Mouse (Mus musculus) erythroblast, embryonic 14.5 days (primary cell): ENCODE results near the gene Hcn2. TPM values are rescaled to one million over a fixed set of nuclear protein-coding genes. Genes with fewer than 3 reads are reported as not detected.

Source experiments
- H3K27me3 ChIP-seq: 2 replicates; pipeline ENCODE4 v1.6.1; 2012; ENCODE audit warnings: inconsistent platforms; ENCODE audit not compliant: control insufficient read depth
- H3K36me3 ChIP-seq: 2 replicates; pipeline ENCODE4 v1.6.1; 2012; ENCODE audit warnings: mild to moderate bottlenecking, inconsistent platforms; ENCODE audit not compliant: control insufficient read depth
- H3K4me1 ChIP-seq: 2 replicates; pipeline ENCODE4 v1.6.1; 2012; ENCODE audit warnings: inconsistent platforms; ENCODE audit not compliant: control insufficient read depth
- H3K4me3 ChIP-seq: replicated peaks from 2 replicates; pipeline ENCODE3; 2012; ENCODE audit warnings: moderate library complexity, mild to moderate bottlenecking, inconsistent platforms
- H3K9me3 ChIP-seq: 2 replicates; pipeline ENCODE4 v1.6.1; 2012; ENCODE audit warnings: low read length, inconsistent platforms, mixed read lengths; ENCODE audit not compliant: control insufficient read depth
- GATA1 ChIP-seq: IDR thresholded peaks from 2 replicates; pipeline ENCODE4 v1.6.1; 2012; ENCODE audit warnings: low read length, inconsistent platforms, mixed read lengths
- TAL1 ChIP-seq: IDR thresholded peaks from 3 replicates; pipeline ENCODE4 v1.6.1; 2012; ENCODE audit warnings: low read length, inconsistent platforms, mixed read lengths
- polyA plus RNA-seq: library from polyadenylated mRNA; stranded (reverse); fragments of >175 nt; gene quantifications from 2 replicates; pipeline ENCODE4 v1.2.3, GENCODE M21; 2012

The Hcn2 gene
- polyA plus RNA-seq, 1 experiment, result 0.08 TPM

DNA sequence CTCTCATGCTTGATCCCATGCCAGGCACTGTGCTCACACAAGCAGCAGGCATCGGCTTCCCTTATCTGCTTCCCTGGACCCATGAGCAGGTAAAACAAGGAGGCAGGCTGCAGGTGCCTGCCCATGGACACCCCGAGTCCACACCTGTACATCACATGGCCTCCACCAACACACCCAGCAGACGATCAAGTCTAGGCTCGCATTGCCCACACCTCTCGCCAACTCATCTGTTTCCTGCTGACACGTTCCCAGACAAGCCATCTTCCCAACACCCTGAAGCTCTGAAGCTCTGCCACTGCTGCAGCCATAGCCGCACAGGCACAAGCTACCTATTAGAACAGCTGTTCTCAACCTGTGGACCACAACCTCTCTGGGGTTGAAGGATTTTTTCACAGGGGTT is 47.8 kb downstream of the Hcn2 start:
- no peaks in the 10 kb centered on the region for H3K27me3 ChIP-seq
- H3K36me3 ChIP-seq, result peaks cover 60% of the 10 kb centered on the region
- H3K4me3 ChIP-seq, result no peak overlapping the region
- TF ChIP-seq GATA1 (no peak), TAL1 (no peak)
- H3K9me3 ChIP-seq, result no peaks in the 10 kb centered on the region
- H3K4me1 ChIP-seq, result peaks cover 54% of the 10 kb centered on the region

DNA sequence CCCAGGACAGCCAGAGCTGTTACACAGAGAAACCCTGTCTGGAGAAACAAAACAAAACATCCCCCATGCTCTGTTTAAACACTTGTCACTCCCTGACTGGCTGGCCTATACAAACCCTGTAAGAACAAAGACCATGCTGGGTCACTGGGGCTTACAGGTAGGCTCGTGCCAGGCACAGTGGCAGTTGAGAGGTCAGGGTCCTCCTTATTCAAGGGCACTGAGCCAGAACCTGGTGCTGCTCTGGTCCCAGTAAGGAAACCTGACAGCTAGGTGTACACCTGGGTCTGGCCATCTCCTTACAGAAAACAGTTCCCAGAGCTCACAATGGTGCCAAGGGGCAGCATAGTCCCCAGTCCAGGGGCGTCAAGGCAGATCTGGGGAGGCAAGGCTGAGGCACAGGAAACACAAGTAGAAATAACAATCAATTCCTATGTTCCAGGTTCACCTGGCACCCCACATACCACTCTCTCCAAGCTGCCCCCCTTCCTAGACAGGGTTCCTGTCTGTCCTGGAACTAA is 48.9 kb downstream of the Hcn2 start:
- peak overlapping the region; percentile 78 for H3K4me3 ChIP-seq
- peaks cover 51% of the 10 kb centered on the region for H3K36me3 ChIP-seq

DNA sequence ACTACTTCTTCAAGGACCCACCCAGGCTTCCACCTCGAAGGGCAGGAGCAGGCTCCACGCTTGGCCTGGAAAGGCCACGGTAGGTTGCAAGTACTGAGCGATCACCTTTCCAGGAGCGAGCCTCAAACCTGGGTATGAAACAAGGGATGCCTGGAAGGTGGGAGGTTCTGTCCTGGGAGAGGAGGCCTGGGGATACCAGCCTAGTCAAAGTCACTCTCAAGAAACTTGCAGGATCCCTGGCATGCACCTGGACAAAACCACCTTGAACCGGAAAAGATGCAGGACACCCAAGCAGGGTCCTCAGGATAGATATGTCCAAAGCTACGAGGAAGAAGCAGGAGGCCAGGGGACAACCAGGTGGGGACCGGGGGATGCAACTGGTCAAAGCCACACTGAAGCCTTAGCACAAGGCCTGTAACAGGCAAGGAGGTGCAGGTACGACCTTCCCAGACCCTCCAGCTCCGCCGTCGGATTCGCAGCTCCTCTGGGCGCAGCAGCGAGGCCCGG is 49.6 kb downstream of the Hcn2 start:
- no peaks in the 10 kb centered on the region for H3K9me3 ChIP-seq
- TF ChIP-seq GATA1 (no peak), TAL1 (no peak)
- H3K36me3 ChIP-seq, result peaks cover 44% of the 10 kb centered on the region
- H3K4me3 ChIP-seq, result peak overlapping the region; percentile 78
- H3K27me3 ChIP-seq, result peaks cover 5% of the 10 kb centered on the region
- peaks cover 54% of the 10 kb centered on the region for H3K4me1 ChIP-seq

More for the DNA sequence above, 48.9 kb downstream of the Hcn2 start:
- TF ChIP-seq TAL1 (no peak), GATA1 (no peak)
- Histone ChIP-seq H3K4me1 (peaks cover 54% of the 10 kb centered on the region), H3K27me3 (no peaks in the 10 kb centered on the region), H3K9me3 (no peaks in the 10 kb centered on the region)

DNA sequence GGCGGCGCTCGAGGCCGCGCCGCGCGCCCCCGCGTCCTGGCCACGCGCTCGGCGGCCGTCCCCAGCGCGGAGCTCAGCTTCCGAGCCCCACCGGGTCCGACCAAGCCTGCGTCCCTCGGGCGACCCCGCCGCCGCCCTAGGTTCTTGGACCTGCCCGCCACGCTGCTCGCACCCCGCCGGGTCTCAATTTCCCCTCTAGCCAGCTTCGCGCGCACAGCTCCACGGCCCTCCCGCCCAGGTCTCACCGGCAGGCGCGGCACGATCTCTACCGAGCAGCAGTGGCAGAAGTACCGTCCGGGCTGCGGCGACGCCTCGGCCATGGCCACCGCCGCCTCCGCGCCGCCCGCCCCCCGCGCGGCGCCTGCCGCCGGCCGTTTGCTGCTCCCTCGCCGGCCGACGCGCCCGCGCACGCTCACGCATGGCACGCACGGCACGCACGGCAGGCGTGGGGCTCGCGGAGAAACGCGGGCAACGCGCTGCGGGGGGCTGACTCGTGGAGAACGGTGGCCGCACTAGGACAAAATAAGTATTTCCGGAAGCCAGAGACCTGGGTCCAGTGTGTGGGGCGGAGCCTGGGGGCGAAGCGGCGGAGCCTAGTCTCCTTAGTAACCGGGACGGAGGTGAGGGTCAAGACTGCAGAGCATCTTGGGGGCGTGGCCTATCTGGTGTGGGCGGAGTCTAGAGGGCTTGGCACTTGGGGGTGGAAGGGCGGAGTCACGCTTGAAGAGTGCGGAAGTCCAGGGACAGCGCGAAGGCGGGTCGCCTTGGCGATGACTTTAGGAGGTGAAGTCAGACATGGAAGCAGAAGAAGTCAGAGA is 50.3 kb downstream of the Hcn2 start, which contains the start of gene Rnf126:
Gene Rnf126 (minus strand): TSS at position 445 of the 818 bp plus-strand sequence.
- Histone ChIP-seq H3K27me3 (peaks cover 5% of the 10 kb centered on the region), H3K9me3 (no peaks in the 10 kb centered on the region), H3K4me1 (peaks cover 54% of the 10 kb centered on the region), H3K4me3 (peak within 1 kb of the TSS; percentile 78), H3K36me3 (peaks cover 37% of the 10 kb centered on the region)
- TF ChIP-seq TAL1 (no peak), GATA1 (no peak)

DNA sequence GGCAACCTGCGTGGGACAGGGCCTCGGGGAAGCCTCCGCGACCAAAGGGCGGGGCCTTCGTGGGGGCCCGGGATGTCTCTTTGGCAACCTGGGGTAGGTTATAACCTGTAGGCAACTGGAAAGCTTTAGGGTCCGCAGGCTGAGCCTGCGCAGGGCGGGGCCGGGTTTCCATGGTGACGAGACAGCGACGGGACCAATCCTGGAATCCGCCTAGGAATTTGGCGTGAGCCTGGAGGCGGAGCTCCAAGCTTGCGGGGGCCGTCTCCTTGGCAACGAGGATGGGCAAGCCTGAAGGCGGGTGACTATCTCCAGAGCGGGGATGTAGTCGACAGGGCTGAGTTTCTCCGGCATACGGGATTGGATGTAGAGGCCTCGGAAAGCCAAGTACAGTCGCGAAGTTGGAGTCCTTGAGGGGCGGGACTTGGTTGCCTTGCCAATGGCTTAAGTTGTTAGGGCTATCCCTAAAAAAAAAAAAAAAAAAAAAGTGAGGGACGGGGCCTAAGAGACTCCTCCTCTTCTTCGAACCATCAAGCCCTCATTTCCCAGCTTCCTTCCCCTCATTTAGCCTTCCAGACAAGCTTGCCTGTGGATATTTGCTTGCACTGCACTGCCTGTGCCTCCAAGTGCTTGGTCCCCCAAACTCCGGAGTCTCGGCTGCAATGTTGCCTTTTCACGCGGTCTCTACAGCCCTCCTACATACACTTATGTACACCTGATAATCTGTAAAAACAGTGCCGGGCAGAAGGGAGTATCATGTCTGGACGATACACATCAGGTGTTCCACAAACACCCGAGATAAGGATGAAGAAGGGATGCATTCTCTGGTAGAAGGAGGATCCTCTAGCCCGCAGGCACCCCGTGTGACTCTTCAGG is 51.2 kb downstream of the Hcn2 start:
- Histone ChIP-seq H3K9me3 (peaks cover 7% of the 10 kb centered on the region), H3K36me3 (peaks cover 28% of the 10 kb centered on the region), H3K27me3 (peaks cover 9% of the 10 kb centered on the region), H3K4me1 (peaks cover 54% of the 10 kb centered on the region), H3K4me3 (peak overlapping the region; percentile 78)
- no peak for TF ChIP-seq TAL1
- no peak for TF ChIP-seq GATA1

DNA sequence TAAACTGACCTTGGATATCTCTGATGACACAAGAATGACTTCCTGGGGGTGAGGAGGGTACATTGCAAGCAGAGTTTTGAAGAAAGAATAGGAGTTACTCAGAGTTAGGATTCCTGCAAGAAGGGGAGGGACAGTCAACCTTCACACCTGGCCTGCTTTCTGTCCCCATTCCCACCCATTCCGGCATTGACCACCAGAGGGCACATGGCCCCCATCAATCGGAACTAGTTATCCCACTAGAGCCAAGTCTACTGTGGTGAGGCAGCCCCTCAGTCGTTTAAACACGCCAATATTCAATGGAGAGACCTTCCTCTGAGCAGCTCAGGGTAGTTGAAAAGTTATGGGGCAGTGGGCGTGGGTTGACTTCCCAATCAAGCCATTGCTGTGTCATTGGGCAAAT is 52.0 kb downstream of the Hcn2 start:
- Histone ChIP-seq H3K36me3 (peaks cover 20% of the 10 kb centered on the region), H3K9me3 (peaks cover 8% of the 10 kb centered on the region), H3K4me1 (peaks cover 49% of the 10 kb centered on the region), H3K4me3 (peak overlapping the region; percentile 2), H3K27me3 (peaks cover 9% of the 10 kb centered on the region)
- TF ChIP-seq GATA1 (no peak), TAL1 (no peak)

DNA sequence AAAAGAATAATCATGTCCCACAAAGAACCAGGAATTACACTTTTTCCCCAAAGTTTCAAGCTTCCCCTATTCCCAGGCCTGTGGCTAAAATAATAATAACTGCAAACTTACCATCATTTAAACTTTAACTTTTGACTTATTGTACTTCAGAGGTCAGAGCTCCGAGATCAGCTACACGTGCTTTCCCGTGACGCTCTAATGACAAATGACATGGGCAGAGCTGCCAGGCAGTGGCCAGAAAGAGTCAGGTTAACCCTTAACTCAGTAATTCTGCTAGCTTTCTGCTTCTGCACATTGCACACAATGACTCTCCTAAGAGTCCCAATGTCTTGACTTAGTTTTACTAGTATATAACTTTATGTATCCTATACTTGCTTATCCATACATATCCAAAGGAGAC is 52.9 kb downstream of the Hcn2 start:
- peaks cover 9% of the 10 kb centered on the region for H3K27me3 ChIP-seq
- peaks cover 11% of the 10 kb centered on the region for H3K36me3 ChIP-seq
- no peak overlapping the region for H3K4me3 ChIP-seq
- H3K4me1 ChIP-seq, result peaks cover 39% of the 10 kb centered on the region
- no peak for TF ChIP-seq GATA1
- TF ChIP-seq TAL1, result no peak
- peaks cover 8% of the 10 kb centered on the region for H3K9me3 ChIP-seq

DNA sequence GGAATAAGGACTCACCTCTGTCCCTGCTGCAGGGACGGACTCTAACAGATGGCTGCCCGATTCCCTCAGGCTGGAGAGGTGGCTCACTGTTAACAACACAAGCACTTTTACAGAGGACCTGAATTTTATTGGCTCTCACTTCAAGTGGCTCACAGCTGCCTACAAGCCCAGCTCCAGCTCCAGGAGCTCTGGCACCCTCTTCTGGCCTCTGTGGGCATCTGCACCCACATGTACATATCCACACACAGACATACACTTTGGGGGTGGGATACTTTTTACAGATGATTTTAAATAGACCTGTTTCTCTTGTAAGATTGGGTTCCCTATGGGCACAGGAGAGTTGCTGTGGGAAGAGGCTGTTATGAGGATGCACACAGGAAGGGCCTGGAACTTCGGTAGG is 55.9 kb downstream of the Hcn2 start:
- H3K4me1 ChIP-seq, result peaks cover 16% of the 10 kb centered on the region
- no peak overlapping the region for H3K4me3 ChIP-seq
- peaks cover 17% of the 10 kb centered on the region for H3K9me3 ChIP-seq
- TF ChIP-seq TAL1 (no peak), GATA1 (no peak)
- peaks cover 23% of the 10 kb centered on the region for H3K27me3 ChIP-seq
- H3K36me3 ChIP-seq, result no peaks in the 10 kb centered on the region

DNA sequence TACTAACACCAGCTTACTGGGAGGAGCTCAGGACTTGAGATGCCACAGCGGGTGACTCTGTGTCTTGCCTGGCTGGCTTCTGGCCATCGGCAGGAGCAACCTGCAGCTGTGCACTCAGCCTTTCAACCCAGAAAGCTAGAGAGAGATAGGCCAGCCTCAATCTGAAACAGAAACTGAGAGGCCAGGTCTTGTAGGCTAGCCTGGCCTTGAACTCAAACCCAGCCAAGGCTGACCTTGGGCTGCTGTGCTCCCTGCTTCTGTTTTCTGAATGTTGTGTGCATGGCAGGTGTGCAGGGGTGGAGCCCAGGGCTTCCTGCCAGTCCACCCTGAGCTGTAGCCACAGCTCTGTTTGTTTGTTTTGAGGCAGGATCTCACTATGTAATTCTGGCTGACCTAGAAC is 56.8 kb downstream of the Hcn2 start:
- no peaks in the 10 kb centered on the region for H3K36me3 ChIP-seq
- TF ChIP-seq GATA1 (no peak), TAL1 (no peak)
- H3K27me3 ChIP-seq, result peaks cover 32% of the 10 kb centered on the region
- H3K9me3 ChIP-seq, result peaks cover 17% of the 10 kb centered on the region
- peaks cover 7% of the 10 kb centered on the region for H3K4me1 ChIP-seq
- H3K4me3 ChIP-seq, result no peak overlapping the region
